Mouse (Mus musculus) heart, embryonic 11.5 days (tissue): Measurements from ENCODE around the gene Gm21985. TPM values are rescaled to one million over a fixed set of nuclear protein-coding genes. Genes with fewer than 3 reads are reported as not detected.
"Not testable (repeated sequence)": the region's sequence is repeated elsewhere in the genome, so short reads cannot be mapped to it uniquely, and the experiment has no call there.

ENCODE experiments used
- ATAC-seq: fragments of 200-750 bp; cut with Nextera tagmentation; replicated peaks from 2 replicates; pipeline ENCODE4 v1.8.0; 2017; ENCODE audit warnings: moderate library complexity; ENCODE audit not compliant: insufficient number of reproducible peaks, low FRiP score, low TSS enrichment
- H3K27ac ChIP-seq: fragments of 300-500 bp; sonication (generic); 2 replicates; pipeline ENCODE4 v1.5.1; 2014; ENCODE audit warnings: mild to moderate bottlenecking, low read depth, low read length
- H3K27me3 ChIP-seq: fragments of 300-500 bp; sonication (generic); 2 replicates; pipeline ENCODE4 v1.6.1; 2014; ENCODE audit warnings: mild to moderate bottlenecking, low read length, mixed read lengths; ENCODE audit not compliant: control insufficient read depth, insufficient read depth
- H3K36me3 ChIP-seq: fragments of 300-500 bp; sonication (generic); 2 replicates; pipeline ENCODE4 v1.6.1; 2014; ENCODE audit warnings: mild to moderate bottlenecking, low read length, moderate library complexity, mixed read lengths; ENCODE audit not compliant: control insufficient read depth, insufficient read depth
- H3K4me1 ChIP-seq: fragments of 300-500 bp; sonication (generic); 2 replicates; pipeline ENCODE4 v1.6.1; 2014; ENCODE audit warnings: low read length; ENCODE audit not compliant: control insufficient read depth, insufficient read depth
- H3K4me2 ChIP-seq: fragments of 300-500 bp; sonication (generic); 2 replicates; pipeline ENCODE4 v1.6.1; 2014; ENCODE audit warnings: mild to moderate bottlenecking, moderate library complexity
- H3K4me3 ChIP-seq: fragments of 300-500 bp; sonication (generic); 2 replicates; pipeline ENCODE4 v1.5.1; 2014; ENCODE audit warnings: low read depth, low read length
- H3K9ac ChIP-seq: fragments of 300-500 bp; sonication (generic); 2 replicates; pipeline ENCODE4 v1.6.1; 2014; ENCODE audit warnings: mild to moderate bottlenecking, low read depth, low read length, moderate library complexity
- H3K9me3 ChIP-seq: fragments of 300-500 bp; sonication (generic); replicated peaks from 2 replicates; pipeline ENCODE4 v1.6.1; 2016; ENCODE audit warnings: low read length; ENCODE audit not compliant: control insufficient read depth
- WGBS: fragments of 180-500 bp; shearing (Covaris S2); extraction: QIAGEN DNeasy Blood & Tissue Kit; methylation state at CpG from one replicate; pipeline ENCODE4 v1.1.7; 2014; ENCODE audit not compliant: insufficient replicate concordance; 5-methylcytosine and 5-hydroxymethylcytosine counted together
- polyA plus RNA-seq: library from polyadenylated mRNA; unstranded; fragments of >200 nt; fragmentation: Nextera tagmentation; extraction: Ambion mirVana; gene quantifications from 2 replicates; pipeline ENCODE4 v1.2.1, GENCODE M21; 2014

The Gm21985 gene
- polyA plus RNA-seq, 1 experiment from 2014 or later: 0.06 TPM

GRCm38 (mm10) chr2:112273474-112273873 lies 7.4 kb downstream of the Gm21985 start:
- Histone ChIP-seq H3K4me2 (no peak overlapping the region), H3K9ac (no peak overlapping the region), H3K27me3 (no peaks in the 10 kb centered on the region), H3K4me1 (no peaks in the 10 kb centered on the region), H3K9me3 (no peaks in the 10 kb centered on the region), H3K36me3 (no peaks in the 10 kb centered on the region), H3K27ac (no peak overlapping the region), H3K4me3 (no peak overlapping the region)
- ATAC-seq: no peak
- WGBS: 84% methylated on average over 6 of the region's 6 CpGs

- Histone ChIP-seq H3K9ac (no peak overlapping the region), H3K27ac (no peak overlapping the region)
These were observed 10.8 kb downstream of the Gm21985 start for GRCm38 (mm10) chr2:112276870-112277269.

GRCm38 (mm10) chr2:112282846-112283245 lies 16.7 kb downstream of the Gm21985 start:
- 91% methylated on average over 1 of the region's 1 CpGs for WGBS
- H3K27me3 ChIP-seq: no peaks in the 10 kb centered on the region
- no peaks in the 10 kb centered on the region for H3K9me3 ChIP-seq
- no peaks in the 10 kb centered on the region for H3K36me3 ChIP-seq
- H3K9ac ChIP-seq: no peak overlapping the region
- H3K4me2 ChIP-seq: no peak overlapping the region
- no peak for ATAC-seq
- H3K4me3 ChIP-seq: no peak overlapping the region
- H3K27ac ChIP-seq: no peak overlapping the region
- H3K4me1 ChIP-seq: peaks cover 4% of the 10 kb centered on the region; the same call in 1 of the 2 replicates

More at GRCm38 (mm10) chr2:112276870-112277269, 10.8 kb downstream of the Gm21985 start:
- Histone ChIP-seq H3K27me3 (no peaks in the 10 kb centered on the region), H3K4me1 (no peaks in the 10 kb centered on the region), H3K9me3 (no peaks in the 10 kb centered on the region), H3K36me3 (no peaks in the 10 kb centered on the region), H3K4me3 (no peak overlapping the region), H3K4me2 (no peak overlapping the region)
- WGBS: 96% methylated on average over 3 of the region's 3 CpGs
- no peak for ATAC-seq

- Histone ChIP-seq H3K4me2 (peak overlapping the region; percentile 93), H3K9me3 (no peaks in the 10 kb centered on the region), H3K4me1 (peaks cover 4% of the 10 kb centered on the region; the same call in 1 of the 2 replicates), H3K4me3 (peak overlapping the region; percentile 67), H3K27ac (peak overlapping the region; percentile 59), H3K9ac (peak overlapping the region; percentile 85), H3K36me3 (no peaks in the 10 kb centered on the region), H3K27me3 (no peaks in the 10 kb centered on the region)
- WGBS: 2% methylated on average over 21 of the region's 21 CpGs
- ATAC-seq: peak; percentile 85
These were observed 18.4 kb downstream of the Gm21985 start for GRCm38 (mm10) chr2:112284363-112285030.

DNA sequence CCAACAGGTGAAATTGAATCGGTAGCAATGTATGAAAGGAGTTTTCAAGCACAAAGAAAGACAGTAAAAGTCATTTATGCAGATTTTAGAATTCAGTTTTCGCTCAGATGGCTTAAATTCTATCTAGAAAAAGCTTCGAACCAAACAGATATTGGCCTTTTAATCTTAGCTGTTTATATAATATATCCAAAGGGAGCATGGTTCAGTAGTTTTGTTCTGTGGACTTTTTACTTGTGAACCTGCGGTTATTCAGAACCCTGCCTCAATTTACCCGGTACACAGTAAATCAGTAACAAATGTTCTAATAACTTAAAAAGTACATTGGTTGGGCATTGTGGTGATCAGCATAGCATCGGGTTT lies 18.9 kb downstream of the Gm21985 start:
- no peak for ATAC-seq
- Histone ChIP-seq H3K4me3 (peak overlapping the region; percentile 67), H3K36me3 (no peaks in the 10 kb centered on the region), H3K27me3 (no peaks in the 10 kb centered on the region), H3K27ac (no peak overlapping the region), H3K9ac (peak overlapping the region; percentile 85; the same call in 1 of the 2 replicates), H3K4me1 (peaks cover 4% of the 10 kb centered on the region; the same call in 1 of the 2 replicates), H3K4me2 (peak overlapping the region; percentile 93), H3K9me3 (no peaks in the 10 kb centered on the region)
- WGBS: 64% methylated on average over 6 of the region's 6 CpGs

DNA sequence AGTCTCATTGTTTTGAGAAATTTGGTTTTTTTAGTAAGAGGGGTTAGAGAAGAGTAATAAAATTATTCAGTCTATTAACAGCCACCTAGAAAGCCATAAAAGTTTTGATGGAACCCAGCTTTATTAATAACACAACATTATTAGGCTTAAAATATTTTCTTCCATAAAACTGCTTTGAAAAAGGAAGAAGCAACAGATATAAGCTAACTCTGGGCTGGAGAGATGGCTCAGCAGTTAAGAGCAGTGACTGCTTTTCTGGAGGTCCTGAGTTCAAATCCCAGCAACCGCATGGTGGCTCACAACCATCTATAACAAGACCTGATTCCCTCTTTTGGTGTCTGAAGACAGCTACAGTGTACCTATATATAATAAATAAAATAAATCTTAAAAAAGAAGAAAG lies 19.9 kb downstream of the Gm21985 start:
- not testable (repeated sequence) for H3K4me2 ChIP-seq, ATAC-seq, H3K36me3 ChIP-seq, H3K27ac ChIP-seq, H3K27me3 ChIP-seq, H3K9me3 ChIP-seq, H3K4me3 ChIP-seq, H3K4me1 ChIP-seq, H3K9ac ChIP-seq
- 93% methylated on average over 1 of the region's 1 CpGs for WGBS

GRCm38 (mm10) chr2:112287059-112287458 lies 20.9 kb downstream of the Gm21985 start:
- H3K27ac ChIP-seq: no peak overlapping the region
- H3K9ac ChIP-seq: no peak overlapping the region
- no peak for ATAC-seq

GRCm38 (mm10) chr2:112289507-112289906 lies 23.4 kb downstream of the Gm21985 start:
- Histone ChIP-seq H3K4me1 (no peaks in the 10 kb centered on the region), H3K4me3 (no peak overlapping the region), H3K27ac (no peak overlapping the region), H3K36me3 (no peaks in the 10 kb centered on the region), H3K4me2 (no peak overlapping the region), H3K9ac (no peak overlapping the region), H3K27me3 (no peaks in the 10 kb centered on the region), H3K9me3 (no peaks in the 10 kb centered on the region)
- no peak for ATAC-seq
- 88% methylated on average over 3 of the region's 3 CpGs for WGBS

More at GRCm38 (mm10) chr2:112287059-112287458, 20.9 kb downstream of the Gm21985 start:
- no peaks in the 10 kb centered on the region for H3K36me3 ChIP-seq
- H3K4me2 ChIP-seq: no peak overlapping the region
- no peaks in the 10 kb centered on the region for H3K9me3 ChIP-seq
- 68% methylated on average over 4 of the region's 4 CpGs for WGBS
- peaks cover 4% of the 10 kb centered on the region; the same call in 1 of the 2 replicates for H3K4me1 ChIP-seq
- no peaks in the 10 kb centered on the region for H3K27me3 ChIP-seq
- no peak overlapping the region for H3K4me3 ChIP-seq

DNA sequence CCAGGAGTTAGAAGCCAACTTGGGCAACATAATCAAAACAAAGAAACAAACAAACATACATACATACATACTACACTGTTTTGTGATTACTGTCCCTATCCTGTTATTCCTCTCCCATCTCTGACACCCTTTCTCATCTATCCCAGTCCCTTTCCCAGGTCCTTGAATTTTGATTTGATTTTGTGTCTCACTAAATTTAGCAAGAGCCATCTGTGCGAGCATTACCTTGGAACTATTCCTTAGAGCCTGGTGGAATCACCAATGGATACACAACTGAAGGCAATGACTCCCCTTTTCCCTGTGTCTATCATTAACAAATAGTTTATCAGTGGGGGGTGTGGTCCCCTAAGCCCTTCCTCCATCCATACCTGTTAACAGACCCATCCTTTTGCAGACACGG lies 26.7 kb downstream of the Gm21985 start:
- no peaks in the 10 kb centered on the region for H3K9me3 ChIP-seq

More for the DNA sequence above, 26.7 kb downstream of the Gm21985 start:
- Histone ChIP-seq H3K9ac (no peak overlapping the region), H3K36me3 (no peaks in the 10 kb centered on the region), H3K4me2 (no peak overlapping the region), H3K4me1 (peaks cover 3% of the 10 kb centered on the region; the same call in 1 of the 2 replicates), H3K27me3 (no peaks in the 10 kb centered on the region), H3K4me3 (no peak overlapping the region), H3K27ac (no peak overlapping the region)
- WGBS: 71% methylated on average over 2 of the region's 2 CpGs
- no peak for ATAC-seq
